Mouse (Mus musculus) embryo, embryonic 10 days (tissue): ENCODE measurements at regions not wholly inside any gene's neighbourhood (a gene's known extent, or its start where the extent isn't known, plus 50 kb on each side); places are given as distances from the start of the nearest gene placed in this dataset.

Source experiments
- DNase-seq: peaks from one replicate; pipeline ENCODE4 v3.0.0-alpha.2; 2015; ENCODE audit warnings: low spot score

DNA sequence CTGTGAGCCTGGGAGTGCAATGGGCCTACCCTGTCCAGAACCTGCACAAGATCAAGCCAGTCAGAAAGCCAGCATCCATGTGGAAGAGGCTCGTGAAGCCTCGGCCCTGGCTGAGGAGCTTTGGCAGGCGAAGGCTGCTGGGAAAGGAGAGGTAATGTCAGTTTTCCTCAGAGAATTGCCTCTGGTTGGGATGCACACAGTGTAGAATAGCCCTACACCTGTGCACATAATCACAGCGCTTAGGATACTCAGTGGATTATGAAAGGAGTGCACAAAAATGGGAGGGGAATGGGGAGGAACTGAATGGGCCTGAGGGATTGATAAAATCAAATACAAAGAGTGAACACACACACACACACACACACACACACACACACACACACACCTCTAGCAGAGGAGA, 319.9 kb upstream of the Sphkap start:
- DNase-seq: no peak

DNA sequence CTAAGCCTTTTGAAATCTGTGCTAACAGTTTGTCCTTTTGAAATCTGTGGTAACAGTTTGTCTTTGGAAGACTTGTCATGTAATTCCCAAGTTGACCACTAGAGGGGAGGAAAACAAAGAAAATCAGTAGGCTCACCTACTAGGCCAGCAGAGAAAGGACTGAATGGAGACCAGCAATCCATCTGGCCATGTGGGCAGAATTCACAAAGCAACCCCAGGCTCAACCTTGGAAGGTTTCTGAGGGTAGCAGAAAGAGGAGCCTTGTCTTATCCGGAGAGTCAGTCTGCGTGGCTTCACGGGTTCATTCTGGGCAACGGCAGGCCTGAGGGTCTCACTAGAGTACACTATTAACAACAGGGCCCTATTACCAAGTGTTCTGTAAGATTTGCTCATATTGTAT, 319.2 kb upstream of the Sphkap start:
- peak; percentile 82 for DNase-seq

DNA sequence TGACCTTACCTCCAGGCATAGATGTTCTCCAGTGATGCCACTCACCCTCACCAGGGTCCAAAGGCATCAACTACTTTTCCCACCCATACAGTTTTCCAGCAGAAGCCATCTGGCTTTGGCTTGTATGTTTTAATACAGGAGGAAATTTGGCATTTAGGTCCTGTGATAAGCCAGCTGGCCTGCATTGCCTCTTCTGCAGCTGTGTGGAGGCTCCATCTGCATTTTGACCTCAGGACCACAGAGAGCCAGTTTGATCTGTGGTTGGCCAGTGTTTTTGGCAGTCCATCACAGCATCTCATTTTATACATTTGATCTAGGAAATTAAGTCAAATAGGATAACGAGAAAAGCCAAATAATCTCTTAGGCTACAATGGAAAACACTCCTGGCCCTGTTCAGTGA, 315.1 kb upstream of the Sphkap start:
- DNase-seq: no peak

DNA sequence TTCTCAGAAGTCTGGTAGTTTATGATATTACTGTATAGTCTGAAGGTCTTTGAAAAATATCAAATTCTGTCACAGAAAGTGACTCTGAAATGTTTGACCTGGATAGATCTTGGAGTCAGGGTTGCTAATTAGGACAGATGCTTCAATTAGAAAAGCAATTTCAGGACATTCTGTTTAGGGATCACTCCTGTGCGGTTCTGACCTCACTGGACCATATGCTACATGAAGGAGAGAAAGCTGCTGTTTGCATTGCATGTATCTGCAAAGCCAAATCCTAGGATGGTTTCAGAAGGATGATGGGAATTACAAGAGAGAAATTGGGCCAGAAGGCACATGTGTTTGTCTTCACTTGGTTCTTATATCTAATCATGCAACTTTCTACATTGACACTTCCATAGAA, 312.2 kb upstream of the Sphkap start:
- DNase-seq: no peak

DNA sequence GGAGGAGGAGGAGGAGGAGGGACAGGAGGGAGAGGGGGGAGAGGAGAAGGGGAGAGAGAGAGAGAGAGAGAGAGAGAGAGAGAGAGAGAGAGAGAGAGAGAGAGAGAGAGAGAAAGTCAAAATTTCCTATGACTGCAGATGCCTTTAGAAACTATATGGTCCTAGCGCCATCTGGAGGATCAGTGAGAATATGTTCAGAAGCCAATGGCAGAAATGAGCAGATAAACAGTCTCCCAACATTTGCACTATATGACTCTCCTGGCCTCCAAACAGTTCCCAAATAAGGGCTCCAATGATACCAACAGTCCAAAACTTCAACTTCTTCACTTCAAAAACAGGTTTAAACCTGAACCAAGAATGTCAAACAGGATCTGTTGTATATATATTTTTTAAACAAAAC, 309.1 kb upstream of the Sphkap start:
- peak; percentile 78 for DNase-seq

DNA sequence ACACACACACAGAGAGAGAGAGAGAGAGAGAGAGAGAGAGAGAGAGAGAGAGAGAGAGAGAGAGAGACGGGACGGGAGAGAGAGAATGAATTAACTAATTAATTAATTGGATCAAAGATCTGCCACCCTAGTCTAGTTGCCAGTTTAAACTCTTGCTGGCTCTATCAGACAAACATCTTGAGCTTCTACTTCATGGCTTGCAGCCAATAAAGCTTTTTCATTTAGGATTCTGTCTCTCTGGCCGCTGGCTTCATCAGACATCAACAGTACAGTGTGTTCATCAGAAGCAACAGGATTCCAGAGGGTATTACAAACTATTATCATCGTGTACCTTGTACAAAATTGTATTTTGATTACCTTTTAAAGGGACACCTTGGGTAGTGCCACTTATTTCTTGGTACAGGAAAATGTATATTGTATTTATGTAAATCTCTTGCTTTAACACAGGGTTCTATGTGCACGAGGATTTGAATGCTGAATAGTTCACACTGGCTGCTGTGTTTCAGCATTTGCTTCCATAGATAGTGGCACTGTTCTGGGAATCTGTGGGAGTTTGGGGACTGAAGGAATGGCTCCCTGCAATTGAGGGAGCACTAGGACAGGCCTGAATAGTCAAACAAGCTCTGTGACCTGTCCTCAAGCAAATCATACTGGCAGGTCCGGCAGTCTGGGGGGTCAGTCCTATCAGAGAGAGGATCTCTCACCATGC, 293.9 kb upstream of the Sphkap start:
- DNase-seq: no peak

DNA sequence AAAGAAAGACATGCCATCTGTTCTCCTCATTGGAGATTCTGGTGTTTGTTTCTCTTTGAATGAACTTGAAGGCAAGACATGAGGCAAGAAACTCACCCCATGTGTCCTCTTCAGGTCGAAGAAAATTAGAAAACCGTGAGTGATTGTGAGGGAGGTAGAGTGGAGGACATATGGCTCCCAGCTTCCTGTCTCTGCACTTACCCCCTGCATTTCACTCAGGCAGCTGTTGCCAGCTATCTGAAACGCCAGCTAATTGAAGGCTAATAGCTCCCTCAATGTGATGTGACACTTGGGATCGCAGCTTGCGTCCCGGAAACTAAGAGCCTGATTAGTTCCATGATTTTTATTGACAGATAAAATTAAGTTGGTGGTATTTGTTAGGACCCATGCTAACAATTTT, 289.4 kb upstream of the Sphkap start:
- DNase-seq: peak; percentile 24

DNA sequence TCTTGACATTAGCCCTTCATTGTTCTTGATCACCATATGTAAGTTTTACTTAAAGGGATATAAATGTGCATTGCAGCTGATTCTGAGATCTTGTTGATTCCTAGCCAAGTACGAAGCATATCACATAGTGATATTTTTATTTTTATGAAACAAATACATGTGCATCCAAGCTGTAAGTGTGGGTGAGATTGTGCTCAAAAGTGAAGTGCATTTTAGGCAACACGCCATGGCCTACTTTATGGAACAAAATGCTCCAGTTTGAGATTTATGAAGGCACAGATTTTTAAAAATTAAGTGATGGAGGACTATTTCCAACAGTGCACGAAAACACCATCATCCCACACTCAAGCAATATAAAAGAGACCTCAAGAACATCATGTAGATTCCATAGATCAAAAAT, 277.2 kb upstream of the Sphkap start:
- no peak for DNase-seq

DNA sequence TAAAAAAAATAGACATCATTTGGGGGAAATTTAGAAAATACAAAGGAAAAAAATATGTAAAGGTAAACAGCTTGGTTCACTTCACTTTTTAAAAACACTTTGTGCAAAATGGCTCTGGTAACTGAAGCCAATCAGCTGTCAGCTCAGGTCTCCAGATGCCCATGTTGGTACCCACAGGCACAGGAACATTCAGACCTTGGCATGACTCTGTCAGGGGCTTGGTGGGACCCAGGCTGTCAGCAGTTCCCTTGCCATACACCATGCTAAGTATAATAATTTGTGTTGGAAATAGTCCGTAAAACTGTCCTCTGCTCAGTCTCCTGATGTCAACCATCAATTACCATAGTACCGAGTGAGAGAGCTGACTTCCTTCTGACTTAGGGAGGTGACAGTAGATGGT, 257.3 kb upstream of the Sphkap start:
- DNase-seq: no peak

DNA sequence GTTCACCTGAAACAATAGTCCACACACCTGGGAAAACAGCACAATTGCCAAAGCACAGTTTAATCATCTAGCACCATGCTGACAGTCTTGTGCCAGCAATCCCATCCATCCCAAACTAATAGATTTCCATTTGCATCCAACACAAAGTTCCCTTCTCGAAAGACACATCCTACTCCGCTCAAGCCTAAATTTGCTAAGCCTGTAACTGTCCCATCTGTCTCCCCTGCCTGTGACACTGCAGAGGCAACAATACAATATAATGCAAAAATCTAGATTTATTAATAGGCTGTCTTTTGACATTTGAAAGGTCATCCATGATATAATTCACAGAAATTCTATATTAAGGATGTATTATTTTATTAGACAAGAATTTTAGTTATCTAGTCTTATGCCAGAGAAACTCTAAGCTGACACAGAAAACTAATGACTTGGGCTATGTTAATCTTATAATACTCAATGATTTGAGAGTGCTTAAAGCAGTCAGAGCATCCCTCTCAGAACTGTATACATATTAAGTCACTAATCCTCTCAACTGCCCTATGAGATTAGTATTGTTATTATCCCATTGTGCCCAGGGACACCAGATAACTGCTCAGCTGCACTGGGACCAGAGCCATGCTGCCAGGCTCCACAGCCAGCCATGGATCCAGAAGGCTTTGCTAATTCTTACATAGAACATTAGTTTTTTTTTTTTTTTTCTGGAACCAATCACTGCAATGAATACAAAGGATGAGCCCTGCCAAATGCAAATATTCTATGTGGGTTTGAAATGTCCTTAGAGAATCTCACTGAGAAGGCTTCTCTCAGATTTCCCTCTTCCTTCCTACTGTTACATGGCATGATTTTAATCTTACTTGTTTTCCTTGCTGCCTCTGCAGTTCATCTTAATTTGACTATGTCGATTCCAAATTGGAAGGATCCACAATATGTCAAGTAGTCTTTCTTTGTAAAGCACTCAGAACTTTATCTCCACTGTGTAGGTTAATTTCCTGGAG, 254.1 kb upstream of the Sphkap start:
- no peak for DNase-seq

DNA sequence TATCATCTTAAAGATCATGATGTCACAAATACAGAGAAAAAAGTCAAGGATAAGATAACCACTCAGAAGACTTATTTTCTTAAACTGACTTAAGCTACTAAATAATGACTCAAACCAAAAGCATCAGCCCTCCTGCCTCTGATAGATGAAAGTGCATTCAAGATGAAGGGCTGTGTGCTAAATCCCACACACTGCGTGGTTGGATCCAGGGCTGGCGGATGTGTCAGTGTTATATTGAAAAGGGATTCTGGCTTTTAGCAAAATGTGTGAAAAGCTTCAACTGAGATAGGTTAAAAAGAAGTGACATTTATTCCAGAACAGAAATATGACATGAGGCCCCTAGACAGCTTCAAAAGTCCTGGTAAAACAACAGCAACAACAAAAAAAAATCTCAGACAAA, 245.7 kb upstream of the Sphkap start:
- no peak for DNase-seq

DNA sequence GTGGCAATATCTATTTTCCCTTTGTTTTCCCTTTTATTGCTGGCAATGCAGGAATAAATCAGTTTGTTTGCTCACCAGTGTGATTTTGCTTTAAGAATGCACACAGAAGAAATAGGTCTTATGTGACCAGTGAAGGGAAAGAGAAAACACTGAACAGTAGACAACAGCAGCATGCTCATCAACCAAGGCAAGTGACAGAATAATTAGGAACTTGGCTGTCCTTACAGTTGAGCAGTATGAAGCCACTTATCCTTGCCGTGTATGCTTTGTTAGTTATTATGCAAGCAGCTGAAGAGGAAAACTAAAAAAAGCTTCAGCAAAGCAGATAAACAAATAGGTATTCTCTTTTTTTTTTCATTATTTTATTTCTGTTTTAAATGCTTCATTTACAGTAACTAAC, 237.6 kb upstream of the Sphkap start:
- DNase-seq: no peak

DNA sequence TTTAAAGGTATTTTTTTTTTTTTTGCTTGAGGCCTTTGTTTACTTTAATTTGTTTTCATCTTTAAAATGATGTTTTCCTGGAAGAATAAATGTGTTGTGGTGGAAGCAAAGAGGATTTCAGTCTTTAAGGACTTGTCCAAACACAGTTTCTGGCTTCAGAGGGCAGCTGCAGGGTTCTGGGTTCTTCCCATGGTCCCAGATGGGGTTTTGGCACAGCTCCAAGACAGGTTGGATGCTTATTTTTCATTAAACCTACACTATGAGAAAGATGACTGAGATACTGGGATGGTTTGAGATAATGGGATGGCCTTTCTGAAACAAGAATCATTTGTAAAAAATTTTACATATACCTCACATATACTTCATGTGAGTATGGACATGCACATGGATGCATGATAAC, 234.7 kb upstream of the Sphkap start:
- no peak for DNase-seq

DNA sequence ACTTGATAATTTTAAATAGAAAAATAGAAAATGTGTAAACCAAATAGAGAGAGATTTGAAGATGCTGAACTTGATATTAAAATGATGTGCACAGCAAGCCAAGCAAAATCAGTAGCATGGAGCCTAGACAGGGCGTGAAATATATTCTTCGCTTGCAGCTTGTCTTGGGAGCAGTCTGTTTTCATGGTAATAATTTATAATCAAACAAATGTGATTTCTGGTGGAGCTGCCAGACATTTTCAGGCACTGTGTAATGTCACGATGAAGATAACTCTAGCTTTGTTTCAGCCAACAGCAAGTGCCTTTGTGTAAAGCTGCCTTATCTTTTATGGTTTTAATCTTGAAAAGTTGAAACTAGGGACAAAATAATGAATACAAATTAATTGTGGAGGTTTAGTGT, 228.1 kb upstream of the Sphkap start:
- no peak for DNase-seq

DNA sequence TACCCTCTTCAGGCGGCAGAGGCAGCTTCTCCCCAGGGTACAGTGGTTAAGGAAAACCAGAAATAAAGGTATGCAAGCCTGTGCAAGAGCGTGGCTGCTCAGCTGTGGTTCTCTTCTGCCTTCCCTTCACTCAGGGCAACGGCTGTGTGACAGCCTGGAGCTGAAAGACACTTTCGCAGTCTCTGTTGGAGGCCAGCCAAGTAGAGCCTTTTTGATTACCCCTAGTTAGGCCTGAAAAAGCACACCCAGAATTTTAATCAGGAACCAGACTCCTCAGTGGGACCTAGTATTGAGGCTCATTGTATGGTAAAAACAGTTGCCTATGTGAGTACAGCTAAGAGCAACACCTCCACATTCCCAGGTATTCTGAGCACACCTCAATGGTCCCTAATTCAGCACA, 223.8 kb upstream of the Sphkap start:
- no peak for DNase-seq

DNA sequence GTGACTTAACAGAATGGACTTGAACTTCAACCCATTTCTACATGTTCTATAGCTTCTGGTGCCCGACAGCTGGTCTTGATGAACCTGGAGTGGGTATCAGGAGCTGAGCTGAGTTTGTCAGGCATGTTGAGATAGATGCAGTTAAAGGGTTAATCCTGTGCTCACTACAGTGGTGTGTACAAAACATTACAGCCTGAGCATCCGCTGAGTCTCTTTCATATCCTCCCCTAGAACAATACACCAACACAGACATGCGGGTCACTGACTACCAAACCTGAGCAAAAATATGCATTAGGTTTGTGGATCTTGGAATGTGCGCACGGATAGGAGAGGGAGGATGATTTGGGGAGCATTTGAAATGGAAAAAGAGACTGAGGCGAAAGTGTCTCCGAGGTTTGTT, 223.4 kb upstream of the Sphkap start:
- no peak for DNase-seq

DNA sequence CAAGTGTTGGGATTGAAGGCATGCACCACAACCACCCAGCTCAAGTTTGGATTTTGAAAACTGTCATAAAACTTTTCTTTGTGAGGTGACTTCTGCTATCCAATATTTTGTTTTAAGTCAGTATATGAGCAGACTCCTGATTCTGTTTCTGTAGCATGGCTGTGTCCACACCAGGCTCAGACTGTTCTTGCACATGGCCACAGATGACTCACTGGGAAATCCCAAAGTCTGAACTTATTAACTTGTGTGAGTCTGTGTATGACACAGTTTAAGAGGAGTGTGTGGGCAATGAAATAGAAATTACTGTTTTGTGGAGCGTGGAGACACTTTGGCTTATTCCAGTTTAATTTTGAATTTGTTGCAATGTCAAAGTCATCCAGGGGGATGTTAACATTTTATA, 179.3 kb upstream of the Sphkap start:
- no peak for DNase-seq

DNA sequence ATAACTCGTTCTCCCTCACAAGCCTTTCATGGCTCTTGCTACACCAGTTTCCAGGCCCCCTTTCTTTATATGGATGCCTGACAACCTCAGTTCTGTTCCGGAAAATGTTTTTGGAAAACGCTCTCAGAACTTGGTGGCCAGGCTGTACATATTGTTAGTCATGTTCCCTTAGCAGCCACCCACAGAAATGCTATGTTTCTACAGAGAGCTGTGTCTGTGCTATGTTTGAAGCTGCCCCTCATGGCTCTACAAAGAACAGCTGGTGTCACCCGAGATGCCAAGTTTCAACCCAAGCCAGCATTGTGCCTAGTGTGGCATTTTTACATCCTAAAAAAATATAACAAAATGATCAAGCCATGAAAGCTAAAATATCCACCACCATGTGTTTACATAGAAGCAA, 175.0 kb upstream of the Sphkap start:
- DNase-seq: no peak

DNA sequence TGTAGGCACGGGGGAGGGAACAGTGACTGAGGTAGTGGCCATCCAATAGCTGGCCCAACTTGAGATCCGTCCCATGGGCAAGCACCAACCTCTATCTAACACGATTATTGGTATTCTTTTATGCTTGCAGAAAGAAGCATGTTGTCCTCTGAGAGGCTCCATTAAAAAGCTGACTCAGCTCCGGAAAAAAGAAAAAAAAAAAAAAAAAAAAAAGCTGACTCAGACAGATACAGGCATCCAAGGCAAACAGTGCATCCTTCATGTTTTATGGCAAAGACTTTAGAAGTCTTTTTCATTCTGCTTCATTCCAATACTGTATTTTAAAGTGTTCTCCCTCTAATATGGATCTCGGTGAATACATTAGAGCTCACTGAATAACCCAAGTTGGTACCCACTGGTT, 162.0 kb upstream of the Sphkap start:
- DNase-seq: no peak

DNA sequence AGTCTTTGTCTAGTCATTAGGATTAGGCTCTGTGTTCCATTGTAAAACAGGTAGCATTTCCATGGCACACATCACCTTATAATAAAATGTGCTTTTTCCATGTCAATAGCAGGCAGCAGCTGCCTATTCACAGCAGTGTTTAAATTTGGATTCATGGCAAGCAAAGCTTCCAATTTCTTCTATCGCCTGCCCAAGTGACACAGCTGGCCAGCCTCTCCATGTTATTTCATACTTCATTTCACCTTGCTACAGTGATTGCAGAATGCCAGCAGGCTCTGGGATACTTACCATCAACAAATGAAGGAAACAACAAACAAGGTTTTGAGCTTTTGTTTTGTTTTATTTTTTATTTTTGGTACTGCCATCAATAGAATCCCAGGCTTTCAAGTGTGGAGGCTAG, 160.7 kb upstream of the Sphkap start:
- DNase-seq: no peak

DNA sequence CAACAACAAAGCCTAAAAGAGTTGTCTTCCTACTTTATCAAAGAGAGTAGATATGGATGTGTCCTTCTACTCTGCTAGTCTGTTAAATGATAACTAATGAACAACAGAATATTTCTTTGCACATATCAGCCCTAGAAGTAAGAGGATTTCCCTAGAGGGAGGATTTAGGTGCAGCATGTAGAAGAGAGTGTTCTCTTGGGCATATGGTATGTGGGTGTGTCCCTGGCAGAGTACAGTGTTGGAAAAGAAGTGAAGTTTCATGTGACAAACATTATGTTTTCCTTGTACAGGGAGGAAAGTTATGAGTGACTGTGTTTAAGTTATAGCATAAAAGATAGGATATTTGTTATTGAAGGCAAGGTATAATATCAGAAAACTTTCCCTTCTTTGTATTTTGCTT, 143.6 kb upstream of the Sphkap start:
- no peak for DNase-seq

DNA sequence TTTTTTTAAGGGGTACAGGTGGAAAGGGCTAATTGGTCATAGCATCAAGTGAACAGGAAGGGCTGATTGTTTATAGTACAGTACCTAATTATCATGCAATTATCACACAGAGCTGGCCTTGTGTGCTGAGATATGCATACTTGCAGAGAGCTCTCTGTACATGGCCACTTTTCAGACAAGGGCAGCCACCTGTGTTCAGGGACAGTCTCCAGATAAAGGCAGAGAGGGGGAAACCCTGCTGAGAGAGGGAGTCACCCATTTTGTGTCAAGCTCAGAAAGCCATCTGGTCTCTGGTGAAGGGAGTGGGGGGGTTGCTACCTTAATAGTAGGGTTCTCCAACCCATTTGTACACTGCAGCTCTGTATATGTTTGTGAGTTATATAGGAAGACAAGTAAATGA, 127.5 kb upstream of the Sphkap start:
- DNase-seq: no peak

DNA sequence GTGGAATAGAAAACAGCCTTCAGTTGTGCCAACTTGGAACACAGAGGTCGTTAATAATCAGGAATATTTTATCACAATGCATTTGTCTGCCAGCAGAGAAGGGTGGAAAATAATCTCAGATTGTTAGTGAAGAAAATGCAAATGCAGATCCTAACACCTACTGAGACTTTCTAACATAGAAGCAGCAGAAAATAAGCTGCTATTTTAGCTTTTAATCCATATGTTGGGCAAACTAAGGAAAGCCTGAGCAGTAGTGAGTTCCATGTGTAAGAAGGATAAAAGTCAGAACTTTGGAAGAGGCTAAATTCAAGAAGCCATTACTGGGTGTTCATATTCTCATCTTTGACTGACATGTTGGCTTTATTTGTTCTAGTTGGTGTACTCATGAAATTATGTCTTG, 119.8 kb upstream of the Sphkap start:
- DNase-seq: no peak

DNA sequence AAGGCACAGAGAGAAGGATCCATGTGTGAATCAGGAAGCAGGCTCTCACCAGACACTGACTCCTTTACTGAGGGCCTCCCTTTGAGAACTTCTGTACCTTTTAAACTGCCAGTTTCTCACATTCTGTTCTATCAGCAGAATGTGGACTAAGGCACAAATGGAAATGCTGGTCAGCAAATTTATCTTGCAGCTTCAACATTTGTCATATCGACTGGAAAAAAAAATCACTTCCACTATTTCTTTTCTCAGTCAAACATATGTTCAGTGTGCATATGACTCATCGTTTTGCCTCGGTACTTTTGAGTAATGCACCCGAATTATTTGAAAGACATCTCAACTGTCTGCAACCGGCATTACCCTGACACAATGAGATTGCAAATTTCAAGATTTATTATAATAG, 101.4 kb upstream of the Sphkap start:
- no peak for DNase-seq
